Mouse (Mus musculus): ENCODE results near the gene Cd300lb. TPM values are rescaled to one million over a fixed set of nuclear protein-coding genes. Genes with fewer than 3 reads are reported as not detected.

Cd300lb gene
- polyA plus RNA-seq (2016; fragmentation: Nextera tagmentation; extraction: Ambion mirVana) = not detected in 2 replicates

GRCm38 (mm10) chr11:114934144-114934543 is at the start of gene Cd300lb:
Cd300lb (minus strand) TSS chr11:114934386.
- Histone ChIP-seq H3K27ac (no peak within 1 kb of the TSS), H3K4me1 (no peaks in the 10 kb centered on the region), H3K9ac (no peak within 1 kb of the TSS), H3K27me3 (no peaks in the 10 kb centered on the region), H3K4me3 (no peak within 1 kb of the TSS), H3K4me2 (replicated peaks) (no peak within 1 kb of the TSS), H3K36me3 (no peaks in the 10 kb centered on the region), H3K9me3 (replicated peaks) (no peaks in the 10 kb centered on the region)
- WGBS = 69% methylated on average over 6 of the region's 6 CpGs
- ATAC-seq (ENCODE audit: low FRiP score) = no peak

GRCm38 (mm10) chr11:114981866-114982265 is 47.7 kb upstream of the Cd300lb start:
- no peaks in the 10 kb centered on the region for H3K36me3 ChIP-seq
- 77% methylated on average over 4 of the region's 4 CpGs for WGBS

DNA sequence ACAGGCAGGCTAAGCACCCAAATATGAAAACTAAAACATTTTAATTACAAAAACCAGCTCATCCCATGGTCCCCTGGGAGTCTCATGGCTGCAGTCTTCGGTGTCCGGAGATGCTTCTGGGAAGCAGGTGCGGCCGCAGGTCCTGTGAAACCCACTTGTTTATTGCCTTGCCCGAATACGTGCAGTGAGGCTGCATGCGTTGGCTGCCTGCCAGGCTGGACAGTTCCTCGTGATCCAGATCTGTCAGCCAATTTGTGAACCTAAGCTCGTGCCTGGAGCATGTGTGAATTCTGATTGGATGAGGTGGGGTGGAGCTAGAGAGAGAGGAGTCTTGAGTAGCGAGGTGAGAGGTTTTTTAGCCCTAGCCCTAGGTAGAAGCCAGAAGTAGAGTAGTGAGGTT is 38.5 kb upstream of the Cd300lb start:
- Histone ChIP-seq H3K4me2 (replicated peaks) (no peak overlapping the region), H3K4me1 (no peaks in the 10 kb centered on the region), H3K9ac (no peak overlapping the region), H3K9me3 (replicated peaks) (peaks cover 10% of the 10 kb centered on the region; the same call in 1 of the 2 replicates), H3K36me3 (no peaks in the 10 kb centered on the region), H3K27ac (no peak overlapping the region), H3K27me3 (no peaks in the 10 kb centered on the region), H3K4me3 (no peak overlapping the region)
- ATAC-seq (ENCODE audit: low FRiP score) = no peak
- WGBS = 90% methylated on average over 10 of the region's 10 CpGs

More at GRCm38 (mm10) chr11:114981866-114982265, 47.7 kb upstream of the Cd300lb start:
- H3K27ac ChIP-seq = no peak overlapping the region
- no peak overlapping the region for H3K4me2 ChIP-seq (replicated peaks)
- H3K4me3 ChIP-seq = no peak overlapping the region
- H3K27me3 ChIP-seq = no peaks in the 10 kb centered on the region
- no peak overlapping the region for H3K9ac ChIP-seq
- peaks cover 19% of the 10 kb centered on the region for H3K9me3 ChIP-seq (replicated peaks)
- no peak for ATAC-seq (ENCODE audit: low FRiP score)
- no peaks in the 10 kb centered on the region for H3K4me1 ChIP-seq

GRCm38 (mm10) chr11:114968752-114969207 is 34.6 kb upstream of the Cd300lb start, which contains the start of gene Cd300c:
Cd300c (minus strand) TSS chr11:114969157.
- ATAC-seq (ENCODE audit: low FRiP score) = no peak
- WGBS = 79% methylated on average over 9 of the region's 9 CpGs
- H3K36me3 ChIP-seq = no peaks in the 10 kb centered on the region

DNA sequence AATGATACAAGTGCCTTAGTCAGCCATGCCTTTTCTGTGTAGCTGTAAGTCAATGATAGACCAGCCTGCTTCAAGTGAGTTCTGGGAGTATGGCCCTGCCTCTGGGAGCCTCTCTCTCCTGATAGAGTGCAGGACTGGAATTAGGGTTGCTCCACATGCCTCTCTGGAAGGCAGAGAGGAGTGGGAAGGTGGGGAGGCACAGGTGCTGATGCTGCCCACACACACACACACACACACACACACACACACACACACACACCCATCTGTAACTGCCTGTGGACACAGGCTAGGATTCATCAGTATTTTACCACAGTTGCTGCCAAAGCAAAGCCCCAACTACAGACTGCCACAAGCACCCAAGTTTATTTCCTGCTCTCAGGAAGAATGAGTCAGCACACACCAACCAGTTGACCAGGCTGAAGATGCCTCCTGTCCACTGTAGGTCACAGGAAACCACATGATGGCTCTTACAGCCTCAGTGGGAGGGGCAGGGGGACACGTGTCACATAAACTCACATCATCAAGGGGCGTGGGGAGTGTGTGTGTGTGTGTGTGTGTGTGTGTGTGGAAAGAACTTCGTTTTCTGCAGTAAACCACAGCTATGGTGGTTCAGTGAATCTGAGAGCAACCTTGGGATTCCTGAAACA is 31.1 kb upstream of the Cd300lb start:
- Histone ChIP-seq H3K36me3 (no peaks in the 10 kb centered on the region), H3K9me3 (replicated peaks) (no peaks in the 10 kb centered on the region), H3K27ac (no peak overlapping the region), H3K4me3 (no peak overlapping the region), H3K27me3 (no peaks in the 10 kb centered on the region), H3K4me2 (replicated peaks) (no peak overlapping the region), H3K9ac (no peak overlapping the region), H3K4me1 (no peaks in the 10 kb centered on the region)
- no peak for ATAC-seq (ENCODE audit: low FRiP score)
- WGBS = 58% methylated on average over 3 of the region's 3 CpGs

More at GRCm38 (mm10) chr11:114968752-114969207, 34.6 kb upstream of the Cd300lb start, which contains the start of gene Cd300c:
- Histone ChIP-seq H3K4me1 (no peaks in the 10 kb centered on the region), H3K4me3 (no peak within 1 kb of the TSS), H3K27me3 (no peaks in the 10 kb centered on the region), H3K9me3 (replicated peaks) (peaks cover under 1% of the 10 kb centered on the region; the same call in 1 of the 2 replicates), H3K9ac (no peak within 1 kb of the TSS), H3K4me2 (replicated peaks) (no peak within 1 kb of the TSS), H3K27ac (no peak within 1 kb of the TSS)

GRCm38 (mm10) chr11:114960369-114960768 is 26.2 kb upstream of the Cd300lb start:
- Histone ChIP-seq H3K4me3 (no peak overlapping the region), H3K9me3 (replicated peaks) (no peaks in the 10 kb centered on the region), H3K9ac (no peak overlapping the region), H3K36me3 (no peaks in the 10 kb centered on the region), H3K4me1 (no peaks in the 10 kb centered on the region), H3K4me2 (replicated peaks) (no peak overlapping the region), H3K27ac (no peak overlapping the region), H3K27me3 (no peaks in the 10 kb centered on the region)
- ATAC-seq (ENCODE audit: low FRiP score) = no peak
- 71% methylated on average over 1 of the region's 1 CpGs for WGBS

DNA sequence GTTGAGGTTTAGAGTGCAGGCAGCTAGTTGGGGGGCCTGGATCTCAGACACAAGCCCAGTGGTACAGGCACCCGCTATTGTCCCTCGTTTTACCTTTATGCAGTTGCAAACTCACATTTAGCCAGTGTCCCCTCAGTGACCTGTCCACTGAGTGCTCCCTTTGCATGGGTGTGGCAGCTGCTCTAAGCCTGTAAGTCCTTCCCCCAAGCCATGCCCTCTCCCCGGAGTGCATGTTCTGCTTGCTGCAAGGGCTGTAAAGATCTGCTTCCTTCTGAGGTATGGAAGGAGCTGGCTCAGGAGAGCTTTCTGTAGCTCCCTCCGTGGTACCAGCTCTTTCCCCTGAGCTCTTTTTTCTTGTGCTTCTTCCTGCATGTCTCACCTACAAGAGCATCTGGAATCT is 595 bp downstream of the Cd300lb start:
- no peaks in the 10 kb centered on the region for H3K9me3 ChIP-seq (replicated peaks)
- no peak for ATAC-seq (ENCODE audit: low FRiP score)
- no peak overlapping the region for H3K27ac ChIP-seq
- no peak overlapping the region for H3K4me2 ChIP-seq (replicated peaks)
- H3K9ac ChIP-seq = no peak overlapping the region
- H3K36me3 ChIP-seq = no peaks in the 10 kb centered on the region
- H3K4me3 ChIP-seq = no peak overlapping the region
- no peaks in the 10 kb centered on the region for H3K27me3 ChIP-seq
- H3K4me1 ChIP-seq = no peaks in the 10 kb centered on the region
- 83% methylated on average over 4 of the region's 4 CpGs for WGBS

- no peak for ATAC-seq (ENCODE audit: low FRiP score)
- no peaks in the 10 kb centered on the region for H3K9me3 ChIP-seq (replicated peaks)
- H3K27ac ChIP-seq = no peak overlapping the region
- no peaks in the 10 kb centered on the region for H3K4me1 ChIP-seq
- H3K36me3 ChIP-seq = no peaks in the 10 kb centered on the region
- no peak overlapping the region for H3K4me3 ChIP-seq
- 82% methylated on average over 5 of the region's 5 CpGs for WGBS
- H3K4me2 ChIP-seq (replicated peaks) = no peak overlapping the region
- no peak overlapping the region for H3K9ac ChIP-seq
- no peaks in the 10 kb centered on the region for H3K27me3 ChIP-seq
Observed at GRCm38 (mm10) chr11:114931041-114931440, 3.1 kb downstream of the Cd300lb start.

- H3K4me2 ChIP-seq (replicated peaks) = no peak overlapping the region
- H3K4me3 ChIP-seq = no peak overlapping the region
- no peaks in the 10 kb centered on the region for H3K27me3 ChIP-seq
- no peaks in the 10 kb centered on the region for H3K36me3 ChIP-seq
- no peaks in the 10 kb centered on the region for H3K4me1 ChIP-seq
- no peak overlapping the region for H3K9ac ChIP-seq
- 93% methylated on average over 2 of the region's 2 CpGs for WGBS
- ATAC-seq (ENCODE audit: low FRiP score) = no peak
- no peaks in the 10 kb centered on the region for H3K9me3 ChIP-seq (replicated peaks)
- no peak overlapping the region for H3K27ac ChIP-seq
Observed at GRCm38 (mm10) chr11:114929581-114929980, 4.6 kb downstream of the Cd300lb start.

GRCm38 (mm10) chr11:114923961-114924360 is 10.2 kb downstream of the Cd300lb start:
- Histone ChIP-seq H3K27me3 (no peaks in the 10 kb centered on the region), H3K27ac (no peak overlapping the region), H3K4me1 (no peaks in the 10 kb centered on the region), H3K9ac (no peak overlapping the region), H3K9me3 (replicated peaks) (0 out of 2 replicates have a peak, but pooled peaks cover 6% of the 10 kb centered on the region), H3K4me2 (replicated peaks) (no peak overlapping the region), H3K4me3 (no peak overlapping the region), H3K36me3 (no peaks in the 10 kb centered on the region)
- ATAC-seq (ENCODE audit: low FRiP score) = no peak
- WGBS = 73% methylated on average over 4 of the region's 4 CpGs

- Histone ChIP-seq H3K9ac (no peak overlapping the region), H3K9me3 (replicated peaks) (0 out of 2 replicates have a peak, but pooled peaks cover 6% of the 10 kb centered on the region), H3K4me2 (replicated peaks) (no peak overlapping the region), H3K4me1 (no peaks in the 10 kb centered on the region), H3K36me3 (no peaks in the 10 kb centered on the region), H3K4me3 (no peak overlapping the region), H3K27ac (no peak overlapping the region), H3K27me3 (no peaks in the 10 kb centered on the region)
- ATAC-seq (ENCODE audit: low FRiP score) = no peak
- WGBS = 71% methylated on average over 4 of the region's 4 CpGs
Observed at GRCm38 (mm10) chr11:114922439-114922838, 11.7 kb downstream of the Cd300lb start.

GRCm38 (mm10) chr11:114917120-114917519 is 17.1 kb downstream of the Cd300lb start:
- H3K27ac ChIP-seq = no peak overlapping the region
- 92% methylated on average over 6 of the region's 6 CpGs for WGBS
- no peak overlapping the region for H3K9ac ChIP-seq
- ATAC-seq (ENCODE audit: low FRiP score) = no peak
- 0 out of 2 replicates have a peak, but pooled peaks cover 6% of the 10 kb centered on the region for H3K9me3 ChIP-seq (replicated peaks)
- H3K27me3 ChIP-seq = 0 out of 2 replicates have a peak, but pooled peaks cover 8% of the 10 kb centered on the region
- no peaks in the 10 kb centered on the region for H3K36me3 ChIP-seq
- H3K4me1 ChIP-seq = no peaks in the 10 kb centered on the region
- no peak overlapping the region for H3K4me2 ChIP-seq (replicated peaks)
- no peak overlapping the region for H3K4me3 ChIP-seq

DNA sequence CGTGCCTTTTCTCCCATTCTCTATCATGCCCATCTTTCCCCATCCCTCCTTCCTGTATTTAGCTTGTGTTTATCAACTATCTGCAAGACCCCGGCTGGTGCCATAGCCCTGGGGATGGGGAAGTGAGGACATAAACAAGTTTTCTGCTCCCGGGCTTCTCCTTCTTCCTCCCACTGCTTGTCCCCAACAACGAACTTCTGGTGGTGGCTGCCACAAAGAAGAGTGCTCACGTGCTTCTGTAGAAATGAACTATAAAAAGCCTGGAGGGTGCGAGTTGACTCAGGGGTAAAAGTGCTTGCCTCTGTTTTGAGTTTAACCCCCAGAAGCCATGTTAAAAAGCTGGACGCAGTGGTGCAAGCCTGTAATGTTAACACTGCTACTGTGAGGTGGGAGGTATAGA is 19.2 kb downstream of the Cd300lb start:
- 0 out of 2 replicates have a peak, but pooled peaks cover 6% of the 10 kb centered on the region for H3K9me3 ChIP-seq (replicated peaks)
- 0 out of 2 replicates have a peak, but pooled peaks cover 8% of the 10 kb centered on the region for H3K27me3 ChIP-seq
- no peaks in the 10 kb centered on the region for H3K4me1 ChIP-seq
- H3K9ac ChIP-seq = no peak overlapping the region
- 69% methylated on average over 7 of the region's 7 CpGs for WGBS
- no peaks in the 10 kb centered on the region for H3K36me3 ChIP-seq
- H3K4me2 ChIP-seq (replicated peaks) = no peak overlapping the region
- no peak for ATAC-seq (ENCODE audit: low FRiP score)
- H3K4me3 ChIP-seq = no peak overlapping the region
- no peak overlapping the region for H3K27ac ChIP-seq

Data from hindbrain, embryonic 12.5 days (tissue).